Mouse (Mus musculus): ENCODE data around the gene Galnt18. TPM values are rescaled to one million over a fixed set of nuclear protein-coding genes. Genes with fewer than 3 reads are reported as not detected.

Galnt18 gene
- polyA plus RNA-seq, 1 experiment from 2014 or later, result 7.8 TPM

GRCm38 (mm10) chr7:111509167-111509854, 270.5 kb downstream of the Galnt18 start:
- no peak overlapping the region for H3K9ac ChIP-seq (ENCODE audit: low read depth, low read length)
- TF ChIP-seq CTCF (IDR thresholded peaks at IDR 0.05; ENCODE audit: low read depth), result no peak
- 87% methylated on average over 2 of the region's 2 CpGs for WGBS
- no peaks in the 10 kb centered on the region for H3K27me3 ChIP-seq (replicated peaks; ENCODE audit: control insufficient read depth, insufficient read depth, low read length)
- no peaks in the 10 kb centered on the region for H3K9me3 ChIP-seq (ENCODE audit: control insufficient read depth)
- no peak for ATAC-seq
- no peak overlapping the region for H3K27ac ChIP-seq (ENCODE audit: low read depth, low read length)
- H3K36me3 ChIP-seq (ENCODE audit: control insufficient read depth, insufficient read depth), result no peaks in the 10 kb centered on the region
- H3K4me3 ChIP-seq (ENCODE audit: low read depth, low read length), result no peak overlapping the region
- no peak overlapping the region for H3K4me2 ChIP-seq (replicated peaks; ENCODE audit: low read depth)
- no peaks in the 10 kb centered on the region for H3K4me1 ChIP-seq (replicated peaks; ENCODE audit: control insufficient read depth, insufficient read depth, low read length)

GRCm38 (mm10) chr7:111500616-111501015, 279.2 kb downstream of the Galnt18 start:
- Histone ChIP-seq H3K4me3 (ENCODE audit: low read depth, low read length) (no peak overlapping the region), H3K27me3 (replicated peaks; ENCODE audit: control insufficient read depth, insufficient read depth, low read length) (no peaks in the 10 kb centered on the region), H3K4me2 (replicated peaks; ENCODE audit: low read depth) (no peak overlapping the region), H3K9ac (ENCODE audit: low read depth, low read length) (no peak overlapping the region), H3K9me3 (ENCODE audit: control insufficient read depth) (no peaks in the 10 kb centered on the region), H3K4me1 (replicated peaks; ENCODE audit: control insufficient read depth, insufficient read depth, low read length) (no peaks in the 10 kb centered on the region), H3K27ac (ENCODE audit: low read depth, low read length) (no peak overlapping the region), H3K36me3 (ENCODE audit: control insufficient read depth, insufficient read depth) (no peaks in the 10 kb centered on the region)
- TF ChIP-seq CTCF (IDR thresholded peaks at IDR 0.05; ENCODE audit: low read depth), result no peak
- 78% methylated on average over 2 of the region's 2 CpGs for WGBS
- no peak for ATAC-seq

- no peak overlapping the region for H3K27ac ChIP-seq (ENCODE audit: low read depth, low read length)
- ATAC-seq, result no peak
- H3K4me3 ChIP-seq (ENCODE audit: low read depth, low read length), result no peak overlapping the region
- 42% methylated on average over 2 of the region's 2 CpGs for WGBS
- H3K9me3 ChIP-seq (ENCODE audit: control insufficient read depth), result no peaks in the 10 kb centered on the region
- no peak for TF ChIP-seq CTCF (IDR thresholded peaks at IDR 0.05; ENCODE audit: low read depth)
- H3K4me2 ChIP-seq (replicated peaks; ENCODE audit: low read depth), result no peak overlapping the region
- H3K9ac ChIP-seq (ENCODE audit: low read depth, low read length), result no peak overlapping the region
- H3K27me3 ChIP-seq (replicated peaks; ENCODE audit: control insufficient read depth, insufficient read depth, low read length), result no peaks in the 10 kb centered on the region
- H3K36me3 ChIP-seq (ENCODE audit: control insufficient read depth, insufficient read depth), result no peaks in the 10 kb centered on the region
- H3K4me1 ChIP-seq (replicated peaks; ENCODE audit: control insufficient read depth, insufficient read depth, low read length), result no peaks in the 10 kb centered on the region
Observed at GRCm38 (mm10) chr7:111499255-111499790, 280.5 kb downstream of the Galnt18 start.

GRCm38 (mm10) chr7:111497191-111497590, 282.6 kb downstream of the Galnt18 start:
- no peak for ATAC-seq
- 87% methylated on average over 6 of the region's 6 CpGs for WGBS
- no peaks in the 10 kb centered on the region for H3K27me3 ChIP-seq (replicated peaks; ENCODE audit: control insufficient read depth, insufficient read depth, low read length)
- no peak overlapping the region for H3K9ac ChIP-seq (ENCODE audit: low read depth, low read length)
- H3K4me2 ChIP-seq (replicated peaks; ENCODE audit: low read depth), result no peak overlapping the region
- H3K4me3 ChIP-seq (ENCODE audit: low read depth, low read length), result no peak overlapping the region
- no peaks in the 10 kb centered on the region for H3K9me3 ChIP-seq (ENCODE audit: control insufficient read depth)
- no peak for TF ChIP-seq CTCF (IDR thresholded peaks at IDR 0.05; ENCODE audit: low read depth)
- no peak overlapping the region for H3K27ac ChIP-seq (ENCODE audit: low read depth, low read length)
- no peaks in the 10 kb centered on the region for H3K36me3 ChIP-seq (ENCODE audit: control insufficient read depth, insufficient read depth)
- H3K4me1 ChIP-seq (replicated peaks; ENCODE audit: control insufficient read depth, insufficient read depth, low read length), result no peaks in the 10 kb centered on the region

- no peaks in the 10 kb centered on the region for H3K36me3 ChIP-seq (ENCODE audit: control insufficient read depth, insufficient read depth)
- no peak for ATAC-seq
- no peak overlapping the region for H3K9ac ChIP-seq (ENCODE audit: low read depth, low read length)
- H3K27me3 ChIP-seq (replicated peaks; ENCODE audit: control insufficient read depth, insufficient read depth, low read length), result no peaks in the 10 kb centered on the region
- TF ChIP-seq CTCF (IDR thresholded peaks at IDR 0.05; ENCODE audit: low read depth), result no peak
- no peaks in the 10 kb centered on the region for H3K4me1 ChIP-seq (replicated peaks; ENCODE audit: control insufficient read depth, insufficient read depth, low read length)
- no peaks in the 10 kb centered on the region for H3K9me3 ChIP-seq (ENCODE audit: control insufficient read depth)
- H3K4me3 ChIP-seq (ENCODE audit: low read depth, low read length), result no peak overlapping the region
- H3K4me2 ChIP-seq (replicated peaks; ENCODE audit: low read depth), result no peak overlapping the region
- 58% methylated on average over 5 of the region's 5 CpGs for WGBS
- H3K27ac ChIP-seq (ENCODE audit: low read depth, low read length), result no peak overlapping the region
Observed at GRCm38 (mm10) chr7:111492242-111492949, 287.4 kb downstream of the Galnt18 start.

- Histone ChIP-seq H3K9ac (ENCODE audit: low read depth, low read length) (no peak overlapping the region), H3K4me1 (replicated peaks; ENCODE audit: control insufficient read depth, insufficient read depth, low read length) (no peaks in the 10 kb centered on the region), H3K4me2 (replicated peaks; ENCODE audit: low read depth) (no peak overlapping the region), H3K36me3 (ENCODE audit: control insufficient read depth, insufficient read depth) (no peaks in the 10 kb centered on the region), H3K4me3 (ENCODE audit: low read depth, low read length) (no peak overlapping the region), H3K9me3 (ENCODE audit: control insufficient read depth) (no peaks in the 10 kb centered on the region), H3K27me3 (replicated peaks; ENCODE audit: control insufficient read depth, insufficient read depth, low read length) (no peaks in the 10 kb centered on the region), H3K27ac (ENCODE audit: low read depth, low read length) (no peak overlapping the region)
- WGBS, result 66% methylated on average over 2 of the region's 2 CpGs
- no peak for TF ChIP-seq CTCF (IDR thresholded peaks at IDR 0.05; ENCODE audit: low read depth)
- no peak for ATAC-seq
Observed at GRCm38 (mm10) chr7:111491566-111491965, 288.2 kb downstream of the Galnt18 start.

Data from intestine, postnatal 0 days (tissue).